Mouse (Mus musculus) MEL (cell line): ENCODE data around the gene Ppp1r32. TPM values are rescaled to one million over a fixed set of nuclear protein-coding genes. Genes with fewer than 3 reads are reported as not detected.

Experiments
- DNase-seq: peaks from one replicate; pipeline ENCODE4 v3.0.0; 2011; ENCODE audit warnings: low read depth, low spot score
- H3K27ac ChIP-seq: 2 replicates; pipeline ENCODE4 v1.5.1; 2012; ENCODE audit warnings: low read depth, mild to moderate bottlenecking, control low read depth, low read length, moderate library complexity; ENCODE audit not compliant: control insufficient read depth
- H3K27me3 ChIP-seq, 2 experiments: fragments of 150-350 bp in 1 of 2; sonication (generic) in 1 of 2; 2 replicates each; pipeline ENCODE4 v1.6.1; 2012; ENCODE audit warnings: low read length in 2 of 2, mild to moderate bottlenecking in 2 of 2, improper control_type of control experiment in 1 of 2, moderate library complexity in 1 of 2; ENCODE audit not compliant: insufficient read depth in 2 of 2, control insufficient read depth in 1 of 2
- H3K36me3 ChIP-seq, 2 experiments: 2 replicates each; pipeline ENCODE4 v1.6.1; 2012 to 2014; ENCODE audit warnings: low read length in 2 of 2, improper control_type of control experiment in 1 of 2, inconsistent platforms in 1 of 2, mild to moderate bottlenecking in 1 of 2; ENCODE audit not compliant: insufficient read depth in 2 of 2, control insufficient read depth in 1 of 2
- H3K4me1 ChIP-seq, 2 experiments: fragments of 150-350 bp in 1 of 2; sonication (generic) in 1 of 2; 2 replicates each; pipeline ENCODE4 v1.6.1; 2012; ENCODE audit warnings: low read length in 2 of 2, improper control_type of control experiment in 1 of 2, mild to moderate bottlenecking in 1 of 2; ENCODE audit not compliant: insufficient read depth in 2 of 2, control insufficient read depth in 1 of 2
- H3K4me3 ChIP-seq, 2 experiments: fragments of 150-350 bp in 1 of 2; sonication (generic) in 1 of 2; 2 replicates each; pipeline ENCODE4 v1.5.1; 2012; ENCODE audit warnings: low read depth in 2 of 2, low read length in 2 of 2, mild to moderate bottlenecking in 2 of 2, moderate library complexity in 2 of 2, control low read depth in 1 of 2, improper control_type of control experiment in 1 of 2; ENCODE audit not compliant: control insufficient read depth in 1 of 2, insufficient read depth in 1 of 2
- H3K79me2 ChIP-seq: 2 replicates; pipeline ENCODE4 v1.6.1; 2012; ENCODE audit warnings: mild to moderate bottlenecking, low read length, moderate library complexity; ENCODE audit not compliant: control insufficient read depth, poor library complexity, insufficient read depth
- H3K9ac ChIP-seq: 2 replicates; pipeline ENCODE4 v1.6.1; 2012; ENCODE audit warnings: low read depth, mild to moderate bottlenecking, control low read depth, low read length, moderate library complexity; ENCODE audit not compliant: control insufficient read depth, poor library complexity, severe bottlenecking
- H3K9me3 ChIP-seq: fragments of 150-350 bp; sonication (generic); replicated peaks from 2 replicates; pipeline ENCODE4 v1.6.1; 2012; ENCODE audit warnings: mild to moderate bottlenecking, low read length, improper control_type of control experiment, moderate library complexity; ENCODE audit not compliant: insufficient read depth
- BHLHE40 ChIP-seq: IDR thresholded peaks from 2 replicates; pipeline ENCODE4 v1.6.1; 2012; ENCODE audit warnings: low read depth, mild to moderate bottlenecking, inconsistent platforms, low read length, improper control_type of control experiment, borderline replicate concordance
- CHD1 ChIP-seq: IDR thresholded peaks from 2 replicates; pipeline ENCODE4 v1.6.1; 2012; ENCODE audit warnings: low read depth, mild to moderate bottlenecking, inconsistent platforms, low read length, improper control_type of control experiment
- CTCF ChIP-seq, 3 experiments: IDR thresholded peaks in 2 of 3; conservative IDR thresholded peaks in 1 of 3; 2 replicates each; pipeline ENCODE4 v1.5.1; 2011 to 2012; ENCODE audit warnings: low read length in 3 of 3, low read depth in 2 of 3, mild to moderate bottlenecking in 2 of 3, improper control_type of control experiment in 1 of 3, inconsistent platforms in 1 of 3, mixed read lengths in 1 of 3, moderate library complexity in 1 of 3; ENCODE audit not compliant: control insufficient read depth in 1 of 3, insufficient read depth in 1 of 3, poor library complexity in 1 of 3, severe bottlenecking in 1 of 3
- E2F4 ChIP-seq: IDR thresholded peaks from 2 replicates; pipeline ENCODE4 v1.6.1; 2011; ENCODE audit warnings: low read depth, low read length, improper control_type of control experiment, borderline replicate concordance
- ETS1 ChIP-seq: IDR thresholded peaks from 2 replicates; pipeline ENCODE4 v1.6.1; 2012; ENCODE audit warnings: low read depth, mild to moderate bottlenecking, inconsistent platforms, low read length, improper control_type of control experiment, moderate library complexity
- GABPA ChIP-seq: IDR thresholded peaks from 2 replicates; pipeline ENCODE4 v1.6.1; 2012; ENCODE audit warnings: low read depth, mild to moderate bottlenecking, inconsistent platforms, low read length, improper control_type of control experiment, moderate library complexity
- GATA1 ChIP-seq: IDR thresholded peaks from 2 replicates; pipeline ENCODE4 v1.6.1; 2011; ENCODE audit warnings: low read depth, low read length, improper control_type of control experiment
- KAT2A ChIP-seq: conservative IDR thresholded peaks from 2 replicates; pipeline ENCODE4 v1.6.1; 2012; ENCODE audit warnings: low read depth, low read length, improper control_type of control experiment, inconsistent platforms
- MAFK ChIP-seq: IDR thresholded peaks from 2 replicates; pipeline ENCODE4 v1.6.1; 2011; ENCODE audit warnings: low read depth, mild to moderate bottlenecking, low read length, improper control_type of control experiment, borderline replicate concordance
- MAZ ChIP-seq: IDR thresholded peaks from 2 replicates; pipeline ENCODE4 v1.6.1; 2012; ENCODE audit warnings: low read depth, mild to moderate bottlenecking, inconsistent platforms, low read length, improper control_type of control experiment
- MYC ChIP-seq: IDR thresholded peaks from 2 replicates; pipeline ENCODE4 v1.6.1; 2011; ENCODE audit warnings: low read depth, mild to moderate bottlenecking, low read length, improper control_type of control experiment, moderate library complexity
- NRF1 ChIP-seq: IDR thresholded peaks from 2 replicates; pipeline ENCODE4 v1.6.1; 2014; ENCODE audit warnings: low read depth, mild to moderate bottlenecking, inconsistent platforms, low read length, improper control_type of control experiment, moderate library complexity; ENCODE audit not compliant: poor library complexity, insufficient read depth, severe bottlenecking
- POLR2A ChIP-seq, 2 experiments: IDR thresholded peaks; 2 replicates each; pipeline ENCODE4 v1.6.1; 2011 to 2012; ENCODE audit warnings: low read length in 2 of 2, mild to moderate bottlenecking in 2 of 2, control low read depth in 1 of 2, improper control_type of control experiment in 1 of 2, low read depth in 1 of 2, moderate library complexity in 1 of 2; ENCODE audit not compliant: control insufficient read depth in 1 of 2, insufficient read depth in 1 of 2, poor library complexity in 1 of 2
- RAD21 ChIP-seq: IDR thresholded peaks from 2 replicates; pipeline ENCODE4 v1.6.1; 2011; ENCODE audit warnings: mild to moderate bottlenecking, low read depth, low read length, improper control_type of control experiment
- RCOR1 ChIP-seq: IDR thresholded peaks from 2 replicates; pipeline ENCODE4 v1.6.1; 2012; ENCODE audit warnings: low read depth, mild to moderate bottlenecking, inconsistent platforms, low read length, improper control_type of control experiment
- SMC3 ChIP-seq: IDR thresholded peaks from 2 replicates; pipeline ENCODE4 v1.6.1; 2011; ENCODE audit warnings: low read depth, low read length, improper control_type of control experiment
- TCF12 ChIP-seq: IDR thresholded peaks from 2 replicates; pipeline ENCODE4 v1.6.1; 2014; ENCODE audit warnings: low read depth, mild to moderate bottlenecking, inconsistent platforms, low read length, improper control_type of control experiment, moderate library complexity
- UBTF ChIP-seq: IDR thresholded peaks from 2 replicates; pipeline ENCODE4 v1.6.1; 2012; ENCODE audit warnings: low read depth, mild to moderate bottlenecking, inconsistent platforms, low read length, improper control_type of control experiment, moderate library complexity, borderline replicate concordance; ENCODE audit not compliant: insufficient read depth
- USF2 ChIP-seq, 2 experiments: IDR thresholded peaks; 2 replicates each; pipeline ENCODE4 v1.6.1; 2011 to 2012; ENCODE audit warnings: improper control_type of control experiment in 2 of 2, low read length in 2 of 2, borderline replicate concordance in 1 of 2, inconsistent platforms in 1 of 2, low read depth in 1 of 2, mild to moderate bottlenecking in 1 of 2; ENCODE audit not compliant: insufficient read depth in 1 of 2
- ZC3H11A ChIP-seq: IDR thresholded peaks from 2 replicates; pipeline ENCODE4 v1.6.1; 2012; ENCODE audit warnings: low read depth, mild to moderate bottlenecking, inconsistent platforms, low read length, improper control_type of control experiment
- ZMIZ1 ChIP-seq: IDR thresholded peaks from 2 replicates; pipeline ENCODE4 v1.6.1; 2012; ENCODE audit warnings: low read depth, mild to moderate bottlenecking, inconsistent platforms, low read length, improper control_type of control experiment, moderate library complexity
- polyA plus RNA-seq, 2 experiments: library from polyadenylated mRNA; stranded (reverse) in 1 of 2; unstranded in 1 of 2; fragments of >175 nt in 1 of 2; fragments of >200 nt in 1 of 2; gene quantifications; 2 replicates each; pipeline versions ENCODE4 v1.2.1 to v1.2.4; 2012; ENCODE audit warnings: low replicate concordance in 2 of 2, low read depth in 1 of 2; ENCODE audit not compliant: insufficient read length in 2 of 2, insufficient read depth in 1 of 2, missing spikeins in 1 of 2
- total RNA-seq: library from RNA; depleted of rRNA; stranded (reverse); fragments of 300-350 nt; gene quantifications from 2 replicates; pipeline ENCODE4 v1.2.3, GENCODE M21; 2012

Ppp1r32 gene
- total and polyA plus RNA-seq, 3 experiments = 0.19 to 0.57 TPM; not detected in 1

DNA sequence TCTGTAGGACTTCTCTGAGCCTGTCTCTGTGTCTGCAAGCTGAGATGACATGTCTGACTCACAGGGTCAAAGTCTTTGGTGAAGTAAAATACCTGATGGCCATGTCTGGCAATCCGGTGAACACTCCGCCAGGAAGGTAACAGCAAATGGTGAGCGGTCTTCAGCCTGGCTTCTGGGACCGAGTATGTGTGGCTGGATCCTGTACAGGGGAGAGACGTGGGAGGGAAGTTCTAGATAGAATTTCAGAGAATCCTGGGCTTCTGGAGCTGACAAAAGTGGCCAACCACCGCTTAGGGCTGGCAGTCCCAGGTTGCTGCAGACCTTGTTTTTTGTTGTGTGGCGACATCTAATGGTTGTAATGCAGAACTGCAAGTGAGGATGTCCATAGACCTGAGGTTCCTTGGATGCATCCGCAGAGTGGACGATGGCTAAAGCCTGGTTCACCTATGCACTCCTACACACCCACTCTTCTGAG is 3.6 kb upstream of the Ppp1r32 start:
- Histone ChIP-seq H3K27ac (no peak overlapping the region), H3K9ac (no peak overlapping the region), H3K36me3 (no peaks in the 10 kb centered on the region), H3K79me2 (no peaks in the 10 kb centered on the region), H3K27me3 (no peaks in the 10 kb centered on the region; a peak in 1 of 4 replicates), H3K4me3 (no peak overlapping the region), H3K9me3 (no peaks in the 10 kb centered on the region), H3K4me1 (no peaks in the 10 kb centered on the region)
- TF ChIP-seq SMC3 = peak; percentile 79
- no peak for TF ChIP-seq MAFK
- TF ChIP-seq CHD1 = no peak
- TF ChIP-seq RAD21 = peak; percentile 87
- no peak for TF ChIP-seq MAZ
- TF ChIP-seq CTCF (IDR thresholded peaks at IDR 0.05 in 2 of 3, conservative IDR thresholded peaks at IDR 0.05 in 1 of 3; ENCODE audit: control insufficient read depth in 1 of 3, insufficient read depth in 1 of 3, low read depth in 2 of 3, low read length in 3 of 3, poor library complexity in 1 of 3, severe bottlenecking in 1 of 3) = peak; percentile 72 to 97 (median 90)
- peak; percentile 45 for TF ChIP-seq ZC3H11A
- TF ChIP-seq GATA1 = no peak
- no peak for TF ChIP-seq BHLHE40
- peak; percentile 68 for DNase-seq

DNA sequence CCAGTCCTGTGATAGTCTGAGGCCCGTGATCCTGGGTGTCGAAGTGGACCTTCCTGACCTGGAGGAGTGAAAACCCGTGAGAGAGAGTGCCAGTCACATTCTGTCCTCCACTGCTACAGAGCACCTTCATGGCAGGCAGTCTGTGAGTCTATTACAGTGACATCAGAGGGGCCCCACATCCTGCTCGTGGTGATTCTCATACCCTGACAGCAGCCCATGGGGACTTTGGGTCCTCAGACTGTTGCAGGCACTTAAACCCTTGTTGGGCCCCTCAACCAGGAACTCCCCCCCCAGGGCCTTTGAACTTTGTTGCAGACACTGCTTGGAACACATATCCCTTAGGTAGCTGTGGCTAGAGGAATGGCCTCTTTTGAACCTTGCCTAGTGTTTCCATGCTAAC is 3.2 kb downstream of the Ppp1r32 start:
- no peaks in the 10 kb centered on the region for H3K4me1 ChIP-seq
- no peak overlapping the region for H3K4me3 ChIP-seq
- TF ChIP-seq ETS1 (no peak), GATA1 (no peak), NRF1 (no peak), ZC3H11A (no peak), POLR2A (IDR thresholded peaks at IDR 0.05; ENCODE audit: control insufficient read depth in 1 of 2, insufficient read depth in 1 of 2, low read depth in 1 of 2, low read length in 2 of 2, poor library complexity in 1 of 2) (no peak), UBTF (no peak), RCOR1 (no peak), GABPA (no peak), KAT2A (no peak), BHLHE40 (no peak), TCF12 (no peak), ZMIZ1 (no peak), MYC (no peak), E2F4 (no peak), USF2 (IDR thresholded peaks at IDR 0.05; ENCODE audit: borderline replicate concordance in 1 of 2, insufficient read depth in 1 of 2, low read depth in 1 of 2, low read length in 2 of 2) (no peak)
- H3K27ac ChIP-seq = no peak overlapping the region
- H3K36me3 ChIP-seq = no peaks in the 10 kb centered on the region
- H3K9me3 ChIP-seq = no peaks in the 10 kb centered on the region
- H3K9ac ChIP-seq = no peak overlapping the region
- H3K79me2 ChIP-seq = no peaks in the 10 kb centered on the region
- H3K27me3 ChIP-seq = peaks cover 0 to 2% of the 10 kb centered on the region in 2 experiments; a peak in 2 of 4 replicates
- no peak for DNase-seq
